Mouse (Mus musculus) ES-Bruce4 (cell line): ENCODE data around the gene Upp2.

Experiments
- CTCF ChIP-seq: IDR thresholded peaks from one replicate; pipeline ENCODE4 v1.8.1; 2011; ENCODE audit warnings: low read depth, low read length
- EP300 ChIP-seq: IDR thresholded peaks from 2 replicates; pipeline ENCODE4 v1.6.1; 2011; ENCODE audit warnings: low read depth, low read length; ENCODE audit not compliant: insufficient read depth

- TF ChIP-seq EP300 (no peak), CTCF (no peak)
Observed at GRCm38 (mm10) chr2:58783526-58783925, 216.4 kb downstream of the Upp2 start.
